Mouse (Mus musculus): ENCODE measurements at regions not wholly inside any gene's neighbourhood (a gene's known extent, or its start where the extent isn't known, plus 50 kb on each side); places are given as distances from the start of the nearest gene placed in this dataset.

DNA sequence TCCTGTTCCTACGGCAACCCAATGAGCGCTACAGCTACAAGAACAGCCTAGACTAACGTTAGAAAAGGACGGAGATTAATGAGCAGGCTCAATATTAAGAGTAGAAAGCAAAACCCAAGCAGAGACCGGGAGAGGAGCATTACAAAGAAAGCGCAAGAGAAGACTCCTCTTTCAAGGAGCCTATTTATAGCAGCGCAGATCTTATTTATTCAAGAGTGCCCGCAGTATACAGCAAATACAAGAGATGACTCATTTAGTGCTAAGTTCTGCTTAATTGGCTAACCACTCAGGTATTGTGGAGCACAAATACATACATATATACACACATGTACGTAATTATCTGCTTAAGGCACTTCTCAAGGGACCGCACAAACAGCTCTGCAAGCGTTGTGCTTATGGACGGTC is 377.2 kb downstream of the Gpd2 start:
- TF ChIP-seq POLR2A (IDR thresholded peaks at IDR 0.05; ENCODE audit: insufficient read depth, low read depth, low read length) (no peak), CTCF (IDR thresholded peaks at IDR 0.05; ENCODE audit: insufficient read depth, low read depth, low read length) (no peak)
